Mouse (Mus musculus): ENCODE measurements around the gene Zfp597.
"Not testable (repeated sequence)": the region's sequence is repeated elsewhere in the genome, so short reads cannot be mapped to it uniquely, and the experiment has no call there.

Zfp597 gene

DNA sequence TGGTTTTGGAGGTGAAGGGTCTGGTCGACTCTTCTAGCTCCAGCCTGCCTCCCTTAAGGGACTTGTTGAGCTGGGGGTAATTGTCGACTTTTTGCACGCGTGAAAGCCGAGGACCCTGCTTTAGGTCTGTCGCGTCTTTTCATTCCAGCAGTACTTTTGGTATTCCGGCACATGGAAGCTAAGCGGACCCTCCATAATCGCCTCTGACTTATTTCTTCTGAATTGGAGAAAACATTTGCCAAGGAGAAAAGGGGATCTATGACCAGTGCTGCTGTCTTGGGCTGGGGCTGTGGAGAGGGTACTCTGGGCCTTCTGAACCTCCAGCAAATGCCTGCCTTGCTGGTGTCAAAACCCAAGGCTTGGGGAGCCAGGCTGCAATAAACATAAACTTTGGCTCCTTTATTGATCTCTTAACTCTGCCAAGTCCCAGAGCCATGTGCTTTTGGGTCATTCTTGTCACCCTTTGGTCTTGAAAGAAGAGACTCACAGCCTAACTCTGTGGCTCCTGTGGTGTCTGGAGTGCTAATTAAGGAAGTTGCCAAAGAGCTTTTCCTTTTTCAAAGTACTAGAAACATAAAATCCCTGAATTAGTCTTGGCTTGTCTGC, 807 bp upstream of the Zfp597 start:
- TF ChIP-seq NANOG (IDR thresholded peaks at IDR 0.05; ENCODE audit: borderline replicate concordance, low read length), result no peak
- TF ChIP-seq CTCF (conservative IDR thresholded peaks at IDR 0.05; ENCODE audit: low read length), result no peak
- no peak for TF ChIP-seq POU5F1 (IDR thresholded peaks at IDR 0.05; ENCODE audit: borderline replicate concordance, low read length)
- H3K27me3 ChIP-seq (ENCODE audit: insufficient read depth, low read length), result no peaks in the 10 kb centered on the region
- peaks cover 28% of the 10 kb centered on the region for H3K4me1 ChIP-seq (replicated peaks; ENCODE audit: low read depth, low read length)
- no peaks in the 10 kb centered on the region for H3K9me3 ChIP-seq (ENCODE audit: low read length)
- H3K4me3 ChIP-seq (replicated peaks; ENCODE audit: low read length), result peak overlapping the region; percentile 100
- 0 out of 2 replicates have a peak, but pooled peaks cover 15% of the 10 kb centered on the region for H3K36me3 ChIP-seq (ENCODE audit: insufficient read depth, low read length)

DNA sequence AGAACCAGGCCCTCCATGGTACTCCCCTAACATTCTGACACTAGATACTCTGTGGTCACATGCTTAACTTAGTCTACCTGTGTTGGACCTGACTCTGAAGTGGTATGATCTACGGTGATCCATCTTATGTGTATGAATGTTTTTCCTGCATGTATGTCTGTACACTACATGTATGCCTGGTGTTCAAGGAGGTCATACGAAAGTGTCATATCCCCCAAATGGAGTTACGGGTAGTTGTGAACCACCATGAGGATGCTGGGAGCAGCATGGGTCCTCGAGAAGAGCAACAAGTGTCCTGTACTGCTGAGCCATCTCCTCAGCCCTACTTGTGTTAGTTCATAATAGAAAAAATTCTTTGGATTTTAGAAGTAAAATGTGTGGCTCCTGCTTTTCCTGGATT, 8.0 kb downstream of the Zfp597 start:
- Histone ChIP-seq H3K4me1 (replicated peaks; ENCODE audit: low read depth, low read length) (peaks cover 17% of the 10 kb centered on the region), H3K4me3 (replicated peaks; ENCODE audit: low read length) (no peak overlapping the region), H3K27me3 (ENCODE audit: insufficient read depth, low read length) (no peaks in the 10 kb centered on the region), H3K9me3 (ENCODE audit: low read length) (no peaks in the 10 kb centered on the region), H3K36me3 (ENCODE audit: insufficient read depth, low read length) (peaks cover 17% of the 10 kb centered on the region)
- TF ChIP-seq NANOG (IDR thresholded peaks at IDR 0.05; ENCODE audit: borderline replicate concordance, low read length), result no peak
- TF ChIP-seq POU5F1 (IDR thresholded peaks at IDR 0.05; ENCODE audit: borderline replicate concordance, low read length), result no peak
- TF ChIP-seq CTCF (conservative IDR thresholded peaks at IDR 0.05; ENCODE audit: low read length), result no peak

DNA sequence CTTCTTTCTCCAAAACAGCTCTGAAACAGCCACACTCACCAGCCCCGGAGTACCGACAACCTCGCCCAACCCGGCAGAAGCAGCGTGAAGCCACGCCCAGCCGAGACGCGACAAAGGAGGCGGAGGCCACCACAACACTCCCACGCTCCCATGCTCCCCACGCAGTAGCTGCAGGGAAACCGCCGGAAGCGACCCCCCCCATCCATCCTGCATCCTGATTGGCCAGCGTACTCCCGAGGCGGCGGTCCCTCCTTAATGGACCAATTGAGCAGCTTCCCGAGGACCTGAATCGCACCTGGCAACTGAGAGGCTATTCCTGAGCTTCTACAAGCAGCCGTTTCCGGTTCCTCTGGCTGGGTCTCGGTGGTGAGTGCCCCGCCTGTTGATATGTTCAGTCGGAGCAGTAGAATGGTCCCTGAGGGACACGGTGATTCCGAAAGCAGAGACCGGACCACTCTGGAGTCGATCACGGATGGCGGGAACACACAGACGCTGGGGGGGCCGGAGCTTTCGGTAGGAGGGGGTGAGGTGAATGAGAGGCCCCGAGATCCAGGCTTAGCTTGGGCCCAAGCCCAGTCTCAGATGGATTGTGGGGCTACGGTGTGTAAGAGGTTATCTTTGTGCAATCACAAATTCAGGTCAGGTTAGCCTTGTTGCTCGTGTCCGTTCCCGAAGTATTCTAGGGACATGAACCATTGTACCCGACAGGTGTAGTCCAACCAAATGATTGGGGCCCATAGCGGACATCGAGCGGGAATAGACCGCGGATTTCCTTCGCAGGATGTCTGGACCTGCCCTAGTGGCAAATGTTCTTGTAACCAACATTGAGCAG, 11.9 kb downstream of the Zfp597 start, which contains the start of gene Naa60:
TSS of gene Naa60 (plus strand) at position 160 of the 832 bp plus-strand sequence.
- peaks cover 31% of the 10 kb centered on the region for H3K36me3 ChIP-seq (ENCODE audit: insufficient read depth, low read length)
- TF ChIP-seq POU5F1 (IDR thresholded peaks at IDR 0.05; ENCODE audit: borderline replicate concordance, low read length), result no peak
- TF ChIP-seq NANOG (IDR thresholded peaks at IDR 0.05; ENCODE audit: borderline replicate concordance, low read length), result no peak
- no peak for TF ChIP-seq CTCF (conservative IDR thresholded peaks at IDR 0.05; ENCODE audit: low read length)
- no peaks in the 10 kb centered on the region for H3K27me3 ChIP-seq (ENCODE audit: insufficient read depth, low read length)
- H3K4me3 ChIP-seq (replicated peaks; ENCODE audit: low read length), result peak within 1 kb of the TSS; percentile 89
- no peaks in the 10 kb centered on the region for H3K9me3 ChIP-seq (ENCODE audit: low read length)
- H3K4me1 ChIP-seq (replicated peaks; ENCODE audit: low read depth, low read length), result peaks cover 25% of the 10 kb centered on the region

DNA sequence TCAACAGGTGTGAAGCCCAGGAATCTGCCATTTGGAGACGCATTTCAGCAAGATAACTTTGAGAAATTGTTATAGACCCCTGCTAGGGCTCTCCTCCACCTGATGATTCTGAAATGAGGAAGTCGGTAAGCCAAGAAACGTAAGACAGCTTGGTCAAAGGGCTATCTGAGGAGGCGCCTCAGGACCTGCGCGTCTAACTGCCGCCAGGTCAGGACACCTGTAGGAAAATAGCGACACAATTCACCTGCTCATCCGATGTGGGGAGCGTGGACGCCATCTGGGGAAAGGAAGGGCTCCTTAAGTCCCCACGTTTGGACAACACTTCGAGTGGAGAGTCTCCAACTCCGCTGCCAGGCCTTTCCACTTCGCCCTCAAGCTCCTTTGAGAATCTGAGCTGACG, 12.5 kb downstream of the Zfp597 start:
- TF ChIP-seq NANOG (IDR thresholded peaks at IDR 0.05; ENCODE audit: borderline replicate concordance, low read length), result no peak
- TF ChIP-seq CTCF (conservative IDR thresholded peaks at IDR 0.05; ENCODE audit: low read length), result no peak
- TF ChIP-seq POU5F1 (IDR thresholded peaks at IDR 0.05; ENCODE audit: borderline replicate concordance, low read length), result no peak
- no peaks in the 10 kb centered on the region for H3K27me3 ChIP-seq (ENCODE audit: insufficient read depth, low read length)
- H3K36me3 ChIP-seq (ENCODE audit: insufficient read depth, low read length), result peaks cover 33% of the 10 kb centered on the region
- no peaks in the 10 kb centered on the region for H3K9me3 ChIP-seq (ENCODE audit: low read length)
- H3K4me1 ChIP-seq (replicated peaks; ENCODE audit: low read depth, low read length), result peaks cover 26% of the 10 kb centered on the region
- peak overlapping the region; percentile 89 for H3K4me3 ChIP-seq (replicated peaks; ENCODE audit: low read length)

DNA sequence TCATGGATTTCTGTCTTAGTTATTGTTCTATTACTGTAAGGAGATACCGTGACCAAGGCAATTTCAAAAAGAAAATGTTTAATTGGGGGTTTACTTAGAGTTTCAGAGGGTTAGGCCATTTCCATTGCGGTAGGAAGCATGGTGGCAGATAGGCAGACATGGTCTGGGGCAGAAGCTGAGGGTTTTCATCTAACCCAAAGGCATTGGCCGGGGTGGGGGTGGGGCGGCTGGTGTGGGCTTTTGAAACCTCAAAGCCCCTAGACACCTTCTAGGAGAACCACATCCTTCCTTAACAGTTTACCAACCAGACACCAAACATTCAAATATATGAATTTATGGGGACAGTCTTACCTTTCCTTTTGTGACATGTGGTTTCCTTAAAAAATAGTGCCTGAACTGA, 25.1 kb downstream of the Zfp597 start:
- Histone ChIP-seq H3K4me3 (replicated peaks; ENCODE audit: low read length) (no peak overlapping the region), H3K4me1 (replicated peaks; ENCODE audit: low read depth, low read length) (peaks cover 4% of the 10 kb centered on the region; the same call in 1 of the 2 replicates), H3K27me3 (ENCODE audit: insufficient read depth, low read length) (no peaks in the 10 kb centered on the region), H3K36me3 (ENCODE audit: insufficient read depth, low read length) (peaks cover 17% of the 10 kb centered on the region), H3K9me3 (ENCODE audit: low read length) (no peaks in the 10 kb centered on the region)
- no peak for TF ChIP-seq NANOG (IDR thresholded peaks at IDR 0.05; ENCODE audit: borderline replicate concordance, low read length)
- TF ChIP-seq CTCF (conservative IDR thresholded peaks at IDR 0.05; ENCODE audit: low read length), result no peak
- no peak for TF ChIP-seq POU5F1 (IDR thresholded peaks at IDR 0.05; ENCODE audit: borderline replicate concordance, low read length)

DNA sequence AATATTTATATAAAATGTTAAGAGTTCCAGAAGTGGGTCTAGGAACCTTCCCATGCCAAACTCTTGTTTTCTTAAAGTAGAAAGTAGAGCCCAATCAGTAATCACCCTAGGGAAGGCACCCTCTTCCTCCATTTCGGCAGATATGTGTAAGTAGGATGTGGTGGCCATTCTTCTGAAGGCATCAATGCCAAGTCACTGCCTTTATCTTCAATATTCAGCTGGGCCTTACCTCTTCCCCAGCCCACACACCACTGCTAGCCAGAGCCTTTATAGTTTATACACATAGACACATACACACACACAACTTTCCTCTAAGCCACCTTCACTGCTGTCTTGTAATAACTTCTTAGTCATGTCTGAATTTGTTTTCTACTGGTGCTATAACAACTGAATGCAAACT, 28.6 kb downstream of the Zfp597 start:
- Histone ChIP-seq H3K27me3 (ENCODE audit: insufficient read depth, low read length) (no peaks in the 10 kb centered on the region), H3K4me1 (replicated peaks; ENCODE audit: low read depth, low read length) (peaks cover 22% of the 10 kb centered on the region), H3K4me3 (replicated peaks; ENCODE audit: low read length) (no peak overlapping the region), H3K36me3 (ENCODE audit: insufficient read depth, low read length) (peaks cover 7% of the 10 kb centered on the region; the same call in 1 of the 2 replicates), H3K9me3 (ENCODE audit: low read length) (no peaks in the 10 kb centered on the region)
- TF ChIP-seq POU5F1 (IDR thresholded peaks at IDR 0.05; ENCODE audit: borderline replicate concordance, low read length), result no peak
- TF ChIP-seq NANOG (IDR thresholded peaks at IDR 0.05; ENCODE audit: borderline replicate concordance, low read length), result no peak
- no peak for TF ChIP-seq CTCF (conservative IDR thresholded peaks at IDR 0.05; ENCODE audit: low read length)

DNA sequence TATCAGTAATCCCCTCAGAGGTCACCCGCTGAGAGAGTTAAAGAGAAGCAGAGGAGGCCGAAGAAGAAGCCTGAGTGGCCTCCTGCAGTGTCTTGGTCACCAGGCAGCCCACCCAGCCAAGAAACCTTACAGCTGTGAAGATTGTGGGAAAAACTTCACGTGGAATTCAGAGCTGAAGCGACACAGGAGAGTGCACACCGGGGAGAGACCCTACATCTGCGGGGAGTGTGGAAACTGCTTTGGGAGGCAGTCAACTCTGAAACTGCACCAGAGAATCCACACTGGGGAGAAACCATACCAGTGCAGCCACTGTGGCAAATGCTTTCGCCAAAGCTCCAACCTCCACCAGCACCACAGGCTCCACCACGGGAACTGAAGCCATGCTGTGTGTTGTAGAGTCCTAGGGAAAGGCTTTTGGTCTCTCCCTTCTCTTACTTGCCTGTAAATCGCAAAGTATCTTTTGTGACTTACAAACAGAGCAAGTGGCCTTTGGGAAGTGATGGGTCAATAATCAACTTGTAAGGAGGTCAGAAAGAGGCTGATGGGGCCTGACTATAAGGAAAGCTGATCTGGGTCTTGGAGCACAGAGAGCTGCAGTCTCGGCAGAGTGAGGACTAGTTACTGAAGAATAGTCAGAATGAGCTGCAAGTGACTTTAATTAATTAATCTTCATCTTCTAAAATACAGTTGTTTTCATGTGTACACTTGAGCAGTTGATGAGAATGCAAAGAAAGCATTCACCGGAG, 29.8 kb downstream of the Zfp597 start:
- Histone ChIP-seq H3K4me3 (replicated peaks; ENCODE audit: low read length) (no peak overlapping the region), H3K27me3 (ENCODE audit: insufficient read depth, low read length) (no peaks in the 10 kb centered on the region), H3K9me3 (ENCODE audit: low read length) (no peaks in the 10 kb centered on the region), H3K4me1 (replicated peaks; ENCODE audit: low read depth, low read length) (peaks cover 32% of the 10 kb centered on the region), H3K36me3 (ENCODE audit: insufficient read depth, low read length) (peaks cover 7% of the 10 kb centered on the region; the same call in 1 of the 2 replicates)
- TF ChIP-seq NANOG (IDR thresholded peaks at IDR 0.05; ENCODE audit: borderline replicate concordance, low read length) (no peak), POU5F1 (IDR thresholded peaks at IDR 0.05; ENCODE audit: borderline replicate concordance, low read length) (no peak), CTCF (conservative IDR thresholded peaks at IDR 0.05; ENCODE audit: low read length) (no peak)

DNA sequence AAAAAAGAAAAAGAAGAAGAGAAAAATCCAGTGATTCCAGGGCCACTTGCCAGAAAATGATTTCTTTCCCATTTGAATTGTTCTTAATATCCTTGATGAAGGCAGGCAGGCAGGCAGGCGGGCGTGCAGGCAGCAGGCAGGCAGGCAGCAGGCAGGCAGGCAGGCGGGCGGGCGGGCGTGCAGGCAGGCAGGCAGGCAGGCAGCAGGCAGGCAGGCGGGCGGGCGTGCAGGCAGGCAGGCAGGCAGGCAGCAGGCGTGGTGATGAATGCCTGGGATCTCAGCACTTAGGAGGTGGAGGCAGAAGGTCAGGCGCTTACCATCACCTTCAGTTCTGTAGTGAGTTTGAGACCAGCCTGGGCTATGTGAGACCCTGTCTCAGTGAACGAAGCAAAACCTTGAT, 31.8 kb downstream of the Zfp597 start:
- Histone ChIP-seq H3K4me1 (replicated peaks; ENCODE audit: low read depth, low read length) (peaks cover 52% of the 10 kb centered on the region), H3K27me3 (ENCODE audit: insufficient read depth, low read length) (no peaks in the 10 kb centered on the region), H3K9me3 (ENCODE audit: low read length) (no peaks in the 10 kb centered on the region), H3K4me3 (replicated peaks; ENCODE audit: low read length) (0 out of 2 replicates have a peak overlapping the region, but pooled peaks have one; percentile 17), H3K36me3 (ENCODE audit: insufficient read depth, low read length) (peaks cover 7% of the 10 kb centered on the region; the same call in 1 of the 2 replicates)
- TF ChIP-seq NANOG (IDR thresholded peaks at IDR 0.05; ENCODE audit: borderline replicate concordance, low read length) (no peak), CTCF (conservative IDR thresholded peaks at IDR 0.05; ENCODE audit: low read length) (no peak), POU5F1 (IDR thresholded peaks at IDR 0.05; ENCODE audit: borderline replicate concordance, low read length) (no peak)

DNA sequence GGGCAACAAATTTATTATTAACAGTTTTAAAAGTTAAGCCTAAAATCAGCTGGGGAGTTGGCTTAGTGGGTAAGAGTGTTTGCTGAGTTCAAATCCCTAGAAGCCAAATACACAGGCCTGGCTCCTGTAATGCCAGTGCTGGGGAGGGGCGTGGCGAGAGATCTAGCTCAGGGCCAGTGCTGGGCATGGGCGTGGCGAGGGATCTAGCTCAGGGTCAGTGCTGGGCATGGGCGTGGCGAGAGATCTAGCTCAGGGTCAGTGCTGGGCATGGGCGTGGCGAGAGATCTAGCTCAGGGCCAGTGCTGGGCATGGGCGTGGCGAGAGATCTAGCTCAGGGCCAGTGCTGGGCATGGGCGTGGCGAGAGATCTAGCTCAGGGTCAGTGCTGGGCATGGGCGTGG, 33.1 kb downstream of the Zfp597 start:
- H3K4me1 ChIP-seq (replicated peaks; ENCODE audit: low read depth, low read length), result peaks cover 62% of the 10 kb centered on the region
- not testable (repeated sequence) for H3K36me3 ChIP-seq (ENCODE audit: insufficient read depth, low read length); H3K9me3 ChIP-seq (ENCODE audit: low read length); H3K4me3 ChIP-seq (replicated peaks; ENCODE audit: low read length); H3K27me3 ChIP-seq (ENCODE audit: insufficient read depth, low read length)
